Mouse (Mus musculus): ENCODE data around the gene Pam16. TPM values are rescaled to one million over a fixed set of nuclear protein-coding genes. Genes with fewer than 3 reads are reported as not detected.

The Pam16 gene
- polyA plus RNA-seq, 1 experiment = not detected

GRCm38 (mm10) chr16:4607818-4608531 lies 16.8 kb downstream of the Pam16 start:
- WGBS = 48% methylated on average over 9 of the region's 9 CpGs
- TF ChIP-seq POLR2A (IDR thresholded peaks at IDR 0.05; ENCODE audit: insufficient read depth, low read depth, low read length) (no peak), CTCF (IDR thresholded peaks at IDR 0.05; ENCODE audit: insufficient read depth, low read depth, low read length) (peak; percentile 96)
- peaks cover 23% of the 10 kb centered on the region for H3K4me1 ChIP-seq (ENCODE audit: control insufficient read depth, insufficient read depth, low read length)
- H3K4me3 ChIP-seq (ENCODE audit: insufficient read depth, low read depth, low read length) = no peak overlapping the region
- no peak overlapping the region for H3K27ac ChIP-seq (ENCODE audit: insufficient read depth, low read depth, low read length)

GRCm38 (mm10) chr16:4606431-4607084 lies 18.2 kb downstream of the Pam16 start:
- H3K27ac ChIP-seq (ENCODE audit: insufficient read depth, low read depth, low read length) = no peak overlapping the region
- H3K4me1 ChIP-seq (ENCODE audit: control insufficient read depth, insufficient read depth, low read length) = peaks cover 32% of the 10 kb centered on the region
- TF ChIP-seq POLR2A (IDR thresholded peaks at IDR 0.05; ENCODE audit: insufficient read depth, low read depth, low read length) = no peak
- peak; percentile 34; the same call in 1 of the 2 replicates for TF ChIP-seq CTCF (IDR thresholded peaks at IDR 0.05; ENCODE audit: insufficient read depth, low read depth, low read length)
- WGBS = 53% methylated on average over 5 of the region's 5 CpGs
- H3K4me3 ChIP-seq (ENCODE audit: insufficient read depth, low read depth, low read length) = no peak overlapping the region

- 63% methylated on average over 13 of the region's 13 CpGs for WGBS
- TF ChIP-seq CTCF (IDR thresholded peaks at IDR 0.05; ENCODE audit: insufficient read depth, low read depth, low read length) (no peak), POLR2A (IDR thresholded peaks at IDR 0.05; ENCODE audit: insufficient read depth, low read depth, low read length) (no peak)
- peaks cover 32% of the 10 kb centered on the region for H3K4me1 ChIP-seq (ENCODE audit: control insufficient read depth, insufficient read depth, low read length)
- H3K4me3 ChIP-seq (ENCODE audit: insufficient read depth, low read depth, low read length) = no peak overlapping the region
- no peak overlapping the region for H3K27ac ChIP-seq (ENCODE audit: insufficient read depth, low read depth, low read length)
Measured at GRCm38 (mm10) chr16:4605514-4606131, 19.2 kb downstream of the Pam16 start.

GRCm38 (mm10) chr16:4604293-4604837 lies 20.4 kb downstream of the Pam16 start:
- no peak overlapping the region for H3K27ac ChIP-seq (ENCODE audit: insufficient read depth, low read depth, low read length)
- WGBS = 74% methylated on average over 11 of the region's 11 CpGs

GRCm38 (mm10) chr16:4603453-4603837 lies 21.3 kb downstream of the Pam16 start:
- H3K4me1 ChIP-seq (ENCODE audit: control insufficient read depth, insufficient read depth, low read length) = peaks cover 41% of the 10 kb centered on the region
- WGBS = 79% methylated on average over 1 of the region's 1 CpGs
- no peak overlapping the region for H3K4me3 ChIP-seq (ENCODE audit: insufficient read depth, low read depth, low read length)
- no peak overlapping the region for H3K27ac ChIP-seq (ENCODE audit: insufficient read depth, low read depth, low read length)
- TF ChIP-seq CTCF (IDR thresholded peaks at IDR 0.05; ENCODE audit: insufficient read depth, low read depth, low read length) (no peak), POLR2A (IDR thresholded peaks at IDR 0.05; ENCODE audit: insufficient read depth, low read depth, low read length) (no peak)

More at GRCm38 (mm10) chr16:4604293-4604837, 20.4 kb downstream of the Pam16 start:
- H3K4me3 ChIP-seq (ENCODE audit: insufficient read depth, low read depth, low read length) = no peak overlapping the region
- H3K4me1 ChIP-seq (ENCODE audit: control insufficient read depth, insufficient read depth, low read length) = peaks cover 32% of the 10 kb centered on the region
- TF ChIP-seq POLR2A (IDR thresholded peaks at IDR 0.05; ENCODE audit: insufficient read depth, low read depth, low read length) = no peak
- TF ChIP-seq CTCF (IDR thresholded peaks at IDR 0.05; ENCODE audit: insufficient read depth, low read depth, low read length) = no peak

- Histone ChIP-seq H3K4me1 (ENCODE audit: control insufficient read depth, insufficient read depth, low read length) (peaks cover 43% of the 10 kb centered on the region), H3K4me3 (ENCODE audit: insufficient read depth, low read depth, low read length) (no peak overlapping the region), H3K27ac (ENCODE audit: insufficient read depth, low read depth, low read length) (no peak overlapping the region)
- 59% methylated on average over 7 of the region's 7 CpGs for WGBS
- TF ChIP-seq POLR2A (IDR thresholded peaks at IDR 0.05; ENCODE audit: insufficient read depth, low read depth, low read length) (no peak), CTCF (IDR thresholded peaks at IDR 0.05; ENCODE audit: insufficient read depth, low read depth, low read length) (no peak)
Measured at GRCm38 (mm10) chr16:4602766-4603452, 21.9 kb downstream of the Pam16 start.

GRCm38 (mm10) chr16:4602189-4602588 lies 22.6 kb downstream of the Pam16 start:
- no peak for TF ChIP-seq CTCF (IDR thresholded peaks at IDR 0.05; ENCODE audit: insufficient read depth, low read depth, low read length)
- TF ChIP-seq POLR2A (IDR thresholded peaks at IDR 0.05; ENCODE audit: insufficient read depth, low read depth, low read length) = no peak

GRCm38 (mm10) chr16:4600701-4601310 lies 24.0 kb downstream of the Pam16 start:
- WGBS = 92% methylated on average over 9 of the region's 9 CpGs
- H3K27ac ChIP-seq (ENCODE audit: insufficient read depth, low read depth, low read length) = no peak overlapping the region
- H3K4me1 ChIP-seq (ENCODE audit: control insufficient read depth, insufficient read depth, low read length) = peaks cover 46% of the 10 kb centered on the region
- no peak for TF ChIP-seq POLR2A (IDR thresholded peaks at IDR 0.05; ENCODE audit: insufficient read depth, low read depth, low read length)
- TF ChIP-seq CTCF (IDR thresholded peaks at IDR 0.05; ENCODE audit: insufficient read depth, low read depth, low read length) = no peak
- H3K4me3 ChIP-seq (ENCODE audit: insufficient read depth, low read depth, low read length) = no peak overlapping the region

More at GRCm38 (mm10) chr16:4602189-4602588, 22.6 kb downstream of the Pam16 start:
- no peak overlapping the region for H3K27ac ChIP-seq (ENCODE audit: insufficient read depth, low read depth, low read length)
- H3K4me1 ChIP-seq (ENCODE audit: control insufficient read depth, insufficient read depth, low read length) = peaks cover 44% of the 10 kb centered on the region
- 34% methylated on average over 3 of the region's 3 CpGs for WGBS
- H3K4me3 ChIP-seq (ENCODE audit: insufficient read depth, low read depth, low read length) = no peak overlapping the region
